Mouse (Mus musculus) layer of hippocampus, adult 9-10 months (tissue): ENCODE data around the gene Rimbp3.

Experiments used
- DNase-seq: peaks from one replicate; pipeline ENCODE4 v3.0.0; 2022; ENCODE audit warnings: low spot score

The Rimbp3 gene

GRCm38 (mm10) chr16:17258917-17259316 is 50.5 kb downstream of the Rimbp3 start:
- no peak for DNase-seq

- DNase-seq, result no peak
Measured at GRCm38 (mm10) chr16:17261341-17261740, 52.9 kb downstream of the Rimbp3 start.
